Comparison of ENCODE assay signal across 28 mouse cellular contexts in the genomic region with DNA sequence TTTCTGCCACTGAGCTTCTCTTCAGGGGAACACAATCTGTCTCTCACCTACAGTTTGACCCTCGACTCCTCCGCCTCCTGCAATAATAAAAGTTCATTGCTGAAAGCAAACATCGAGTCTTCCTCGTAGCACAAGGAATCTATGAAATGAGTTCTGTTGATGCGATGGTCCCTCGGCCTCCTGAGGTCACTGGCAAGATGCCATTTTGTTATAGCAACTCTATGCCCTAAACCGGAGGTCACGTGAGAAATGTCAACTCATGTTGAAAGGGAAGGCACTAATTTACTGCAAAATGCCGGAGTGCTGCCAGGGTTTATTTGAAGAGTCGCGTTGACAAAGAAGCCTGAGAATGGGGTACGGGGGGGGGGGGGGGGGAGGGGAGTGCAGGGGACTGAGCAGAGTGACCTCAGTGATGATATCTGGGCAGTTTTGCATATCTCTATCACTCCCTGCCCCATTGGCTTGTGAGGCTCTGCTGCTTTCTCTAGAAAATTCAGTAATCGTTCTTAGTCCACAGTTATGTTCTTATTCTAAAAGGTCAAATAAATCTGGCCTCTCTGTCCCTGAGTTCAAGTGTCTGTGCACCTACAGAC. TPM values are rescaled to one million over a fixed set of nuclear protein-coding genes. Genes with fewer than 3 reads are reported as not detected.
DNase-seq lines count a peak whose midpoint lies in the region; ATAC-seq lines count a peak whose summit lies in the region.
"Had no signal": no experiment of that assay in that cellular context is flagged by ENCODE, and none has a peak within 500 bp of the region (broad histone marks: within the 10 kb centered on the region; RNA-seq: fewer than 3 reads in every experiment).

No protein-coding gene starts in this region.

- 75% methylated on average over 13 of the region's 13 CpGs for WGBS in heart, embryonic 10.5 days
- WGBS in lung, embryonic 16.5 days, result 24% methylated on average over 13 of the region's 13 CpGs

- peak; percentile 71 for DNase-seq in heart, adult 11 months
- no peak for DNase-seq in heart, embryonic 10.5 days (ENCODE audit: low spot score)
- DNase-seq in lung, postnatal 36 days, result no peak
- DNase-seq in NIH3T3 (ENCODE audit: low read depth), result peak; percentile 4
- peak; percentile 24 for DNase-seq in mesoderm, embryonic 11.5 days (ENCODE audit: low read depth, low spot score)
- DNase-seq in right cerebral cortex, postnatal 10 days (ENCODE audit: low spot score in 2 of 2), result no peak
- DNase-seq: adrenal gland, postnatal 14 days; cerebellum, adult 9-10 months; forebrain, postnatal 0 days; gastrocnemius, postnatal 25 days; heart, adult 2 months; kidney, postnatal 36 days; layer of hippocampus, adult 9-11 months; liver, embryonic 13.5 days; right cerebral cortex, adult 18-20 months; thymus, postnatal 36 days had no signal

- H3K36me3 ChIP-seq in heart, embryonic 10.5 days, result no peaks in the 10 kb centered on the region
- H3K36me3 ChIP-seq in lung, embryonic 16.5 days (ENCODE audit: control insufficient read depth, insufficient read depth, low read length), result no peaks in the 10 kb centered on the region
- H3K36me3 ChIP-seq: embryonic facial prominence, embryonic 12.5 days; hindbrain, embryonic 15.5 days; liver, embryonic 13.5 days; midbrain, embryonic 12.5 days; neural tube, embryonic 13.5 days; stomach, embryonic 15.5 days had no signal

- ATAC-seq in lung, embryonic 16.5 days (ENCODE audit: low read depth), result peak; percentile 79
- ATAC-seq: forebrain, postnatal 0 days; intestine, postnatal 0 days had no signal

- no peak overlapping the region for H3K4me3 ChIP-seq in heart, embryonic 10.5 days
- no peak overlapping the region for H3K4me3 ChIP-seq in lung, embryonic 16.5 days (ENCODE audit: low read length)
- H3K4me3 ChIP-seq: embryonic facial prominence, embryonic 12.5 days; heart, adult 2 months; hindbrain, embryonic 15.5 days; left cerebral cortex, adult 2 months; liver, embryonic 13.5 days; midbrain, embryonic 12.5 days; myocyte; neural tube, embryonic 13.5 days; stomach, embryonic 15.5 days had no signal

- H3K4me1 ChIP-seq in heart, embryonic 10.5 days, result no peaks in the 10 kb centered on the region
- H3K4me1 ChIP-seq in lung, embryonic 16.5 days (replicated peaks; ENCODE audit: control insufficient read depth, insufficient read depth, low read length), result no peaks in the 10 kb centered on the region
- H3K4me1 ChIP-seq: embryonic facial prominence, embryonic 12.5 days; hindbrain, embryonic 15.5 days; liver, embryonic 13.5 days; midbrain, embryonic 12.5 days; neural tube, embryonic 13.5 days; stomach, embryonic 15.5 days had no signal

- no peak overlapping the region for H3K9ac ChIP-seq in lung, embryonic 16.5 days (ENCODE audit: low read length)
- H3K9ac ChIP-seq: embryonic facial prominence, embryonic 12.5 days; forebrain, postnatal 0 days; hindbrain, embryonic 15.5 days; liver, embryonic 13.5 days; midbrain, embryonic 12.5 days; neural tube, embryonic 13.5 days; stomach, embryonic 15.5 days had no signal

- no peak overlapping the region for H3K4me2 ChIP-seq in lung, embryonic 16.5 days (ENCODE audit: low read depth, low read length)
- H3K4me2 ChIP-seq: embryonic facial prominence, embryonic 12.5 days; hindbrain, embryonic 15.5 days; liver, embryonic 13.5 days; midbrain, embryonic 12.5 days; neural tube, embryonic 13.5 days; stomach, embryonic 15.5 days had no signal

- no peak overlapping the region for H3K27ac ChIP-seq in heart, embryonic 10.5 days
- H3K27ac ChIP-seq in lung, embryonic 16.5 days (ENCODE audit: low read length), result no peak overlapping the region; the same call in 1 of the 2 replicates
- H3K27ac ChIP-seq: embryonic facial prominence, embryonic 12.5 days; heart, adult 2 months; hindbrain, embryonic 15.5 days; left cerebral cortex, adult 2 months; liver, embryonic 13.5 days; macrophage; midbrain, embryonic 12.5 days; neural tube, embryonic 13.5 days; stomach, embryonic 15.5 days had no signal

- no peaks in the 10 kb centered on the region for H3K27me3 ChIP-seq in heart, embryonic 10.5 days (ENCODE audit: insufficient read depth, poor library complexity, severe bottlenecking)
- H3K27me3 ChIP-seq in lung, embryonic 16.5 days (ENCODE audit: control insufficient read depth, insufficient read depth, low read depth, low read length), result no peaks in the 10 kb centered on the region
- H3K27me3 ChIP-seq: embryonic facial prominence, embryonic 12.5 days; hindbrain, embryonic 15.5 days; liver, embryonic 13.5 days; midbrain, embryonic 12.5 days; neural tube, embryonic 13.5 days; stomach, embryonic 15.5 days had no signal

- H3K9me3 ChIP-seq in heart, embryonic 10.5 days, result no peaks in the 10 kb centered on the region
- no peaks in the 10 kb centered on the region for H3K9me3 ChIP-seq in lung, embryonic 16.5 days (ENCODE audit: control insufficient read depth, low read length)
- H3K9me3 ChIP-seq: embryonic facial prominence, embryonic 12.5 days; hindbrain, embryonic 15.5 days; liver, embryonic 13.5 days; midbrain, embryonic 12.5 days; neural tube, embryonic 13.5 days; stomach, embryonic 15.5 days had no signal

RNA-seq across cellular contexts. Expression of gene Abca12, which starts 7.1 kb away (rescaled TPM):
- 0.04 and 0.09 TPM in 2 replicates for polyA plus RNA-seq in heart, embryonic 10.5 days (2016; fragmentation: Nextera tagmentation; extraction: Ambion mirVana)
- 0.05 TPM in 1 of 2 replicates, not detected in the other for polyA plus RNA-seq in lung, embryonic 16.5 days (2015; fragmentation: Nextera tagmentation; extraction: Ambion mirVana)
- polyA plus RNA-seq: forebrain, embryonic 11.5 days; kidney, embryonic 14.5 days; liver, embryonic 13.5 days; macrophage had no signal

Comparison
In these comparisons a context has a peak if more than half of its experiments do, and no peak if none do; other contexts are left out.
1. DNase-seq: peak in heart, adult 11 months (single experiment), NIH3T3 (single experiment) and mesoderm, embryonic 11.5 days (single experiment); none in heart, embryonic 10.5 days (single experiment), lung, postnatal 36 days (single experiment) and right cerebral cortex, postnatal 10 days (0 of 2).